ENCODE assay signal across 8 mouse cellular contexts in the genomic region with DNA sequence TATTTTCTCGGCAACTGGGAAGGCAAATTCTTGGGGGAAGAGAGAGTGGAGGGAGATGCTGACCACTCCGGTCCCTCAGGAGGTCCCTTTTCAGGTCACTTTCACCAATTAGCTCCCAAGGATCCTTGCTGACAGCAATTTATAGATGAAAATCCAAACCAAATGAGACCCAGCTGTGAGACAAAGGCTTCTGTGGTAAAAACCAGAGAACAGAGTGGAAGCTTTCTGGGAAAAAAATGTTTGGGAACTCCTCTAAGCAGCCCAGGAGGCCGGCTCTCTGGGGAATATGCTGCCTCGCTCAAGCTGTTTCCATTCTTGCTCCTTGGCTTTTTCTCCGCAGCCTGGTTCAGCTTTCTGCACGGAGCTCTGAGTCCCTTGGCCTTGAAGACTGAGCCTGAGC.
DNase-seq lines count a peak whose midpoint lies in the region; ATAC-seq lines count a peak whose summit lies in the region.

No protein-coding gene starts in this region.

- WGBS in embryonic facial prominence, embryonic 14.5 days = 2% methylated on average over 6 of the region's 6 CpGs
- WGBS in heart, embryonic 13.5 days = 9% methylated on average over 6 of the region's 6 CpGs
- WGBS in kidney, embryonic 16.5 days = 11% methylated on average over 6 of the region's 6 CpGs
- 6% methylated on average over 6 of the region's 6 CpGs for WGBS in neural tube, embryonic 13.5 days

- H3K27ac ChIP-seq in embryonic facial prominence, embryonic 14.5 days (replicated peaks; ENCODE audit: low read depth, low read length) = peak overlapping the region; percentile 78
- H3K27ac ChIP-seq in heart, embryonic 13.5 days (replicated peaks) = no peak overlapping the region
- H3K27ac ChIP-seq in kidney, embryonic 16.5 days (ENCODE audit: low read length) = peak overlapping the region; percentile 71
- 0 out of 2 replicates have a peak overlapping the region, but pooled peaks have one; percentile 42 for H3K27ac ChIP-seq in neural tube, embryonic 13.5 days (replicated peaks)

- peak overlapping the region; percentile 31; the same call in 1 of the 2 replicates for H3K9ac ChIP-seq in embryonic facial prominence, embryonic 14.5 days (ENCODE audit: low read depth, low read length)
- H3K9ac ChIP-seq in heart, embryonic 13.5 days = peak overlapping the region; percentile 47
- H3K9ac ChIP-seq in kidney, embryonic 16.5 days (replicated peaks; ENCODE audit: low read length) = peak overlapping the region; percentile 29
- 0 out of 2 replicates have a peak overlapping the region, but pooled peaks have one; percentile 31 for H3K9ac ChIP-seq in neural tube, embryonic 13.5 days

- H3K27me3 ChIP-seq in embryonic facial prominence, embryonic 14.5 days (replicated peaks; ENCODE audit: control insufficient read depth, insufficient read depth, low read length) = no peaks in the 10 kb centered on the region
- 0 out of 2 replicates have a peak, but pooled peaks cover 3% of the 10 kb centered on the region for H3K27me3 ChIP-seq in heart, embryonic 13.5 days (replicated peaks)
- H3K27me3 ChIP-seq in kidney, embryonic 16.5 days (ENCODE audit: insufficient read depth, low read length) = no peaks in the 10 kb centered on the region
- peaks cover 24% of the 10 kb centered on the region for H3K27me3 ChIP-seq in neural tube, embryonic 13.5 days

- H3K4me2 ChIP-seq in embryonic facial prominence, embryonic 14.5 days (ENCODE audit: low read depth, low read length) = peak overlapping the region; percentile 46
- peak overlapping the region; percentile 69 for H3K4me2 ChIP-seq in heart, embryonic 13.5 days
- H3K4me2 ChIP-seq in kidney, embryonic 16.5 days (replicated peaks; ENCODE audit: low read depth, low read length) = peak overlapping the region; percentile 46
- peak overlapping the region; percentile 48 for H3K4me2 ChIP-seq in neural tube, embryonic 13.5 days

- peaks cover 15% of the 10 kb centered on the region for H3K4me1 ChIP-seq in embryonic facial prominence, embryonic 14.5 days (ENCODE audit: control insufficient read depth, insufficient read depth, low read length)
- H3K4me1 ChIP-seq in heart, embryonic 13.5 days = 0 out of 2 replicates have a peak, but pooled peaks cover 11% of the 10 kb centered on the region
- H3K4me1 ChIP-seq in kidney, embryonic 16.5 days (ENCODE audit: insufficient read depth, low read length) = peaks cover 8% of the 10 kb centered on the region; the same call in 1 of the 2 replicates
- peaks cover 13% of the 10 kb centered on the region for H3K4me1 ChIP-seq in neural tube, embryonic 13.5 days (replicated peaks)

- peak overlapping the region; percentile 13 for H3K4me3 ChIP-seq in embryonic facial prominence, embryonic 14.5 days (ENCODE audit: low read depth, low read length)
- H3K4me3 ChIP-seq in heart, embryonic 13.5 days = peak overlapping the region; percentile 41
- peak overlapping the region; percentile 30 for H3K4me3 ChIP-seq in kidney, embryonic 16.5 days (ENCODE audit: low read length)
- H3K4me3 ChIP-seq in neural tube, embryonic 13.5 days = peak overlapping the region; percentile 16

- no peaks in the 10 kb centered on the region for H3K9me3 ChIP-seq in embryonic facial prominence, embryonic 14.5 days (ENCODE audit: control insufficient read depth, low read length)
- no peaks in the 10 kb centered on the region for H3K9me3 ChIP-seq in heart, embryonic 13.5 days
- no peaks in the 10 kb centered on the region for H3K9me3 ChIP-seq in kidney, embryonic 16.5 days (ENCODE audit: low read length)
- H3K9me3 ChIP-seq in neural tube, embryonic 13.5 days = no peaks in the 10 kb centered on the region

- no peaks in the 10 kb centered on the region for H3K36me3 ChIP-seq in embryonic facial prominence, embryonic 14.5 days (ENCODE audit: control insufficient read depth, insufficient read depth, low read length)
- no peaks in the 10 kb centered on the region for H3K36me3 ChIP-seq in heart, embryonic 13.5 days
- H3K36me3 ChIP-seq in kidney, embryonic 16.5 days (ENCODE audit: insufficient read depth, low read length) = no peaks in the 10 kb centered on the region
- no peaks in the 10 kb centered on the region for H3K36me3 ChIP-seq in neural tube, embryonic 13.5 days

- peak; percentile 87 for ATAC-seq in embryonic facial prominence, embryonic 14.5 days (ENCODE audit: low read depth)
- ATAC-seq in heart, embryonic 13.5 days (ENCODE audit: extremely low read depth, insufficient number of reproducible peaks, low FRiP score, low TSS enrichment) = no peak
- ATAC-seq in kidney, embryonic 16.5 days (ENCODE audit: low FRiP score, low TSS enrichment) = peak; percentile 73
- peak; percentile 28; the same call in 1 of the 2 replicates for ATAC-seq in neural tube, embryonic 13.5 days (ENCODE audit: low read depth)
- ATAC-seq in megakaryocyte progenitor cell, adult 5-6 weeks (replicated peaks; ENCODE audit: poor library complexity) = no peak

- peak; percentile 13 to 21 for DNase-seq in cerebellum, postnatal 25 days
- no peak for DNase-seq in cerebellum, postnatal 14 days
- peak; percentile 91 for DNase-seq in embryonic facial prominence, embryonic 14.5 days (ENCODE audit: low spot score)
- no peak for DNase-seq in spleen, postnatal 10 days (ENCODE audit: low spot score in 2 of 2)

Comparison
In these comparisons a context has a peak if more than half of its experiments do, and no peak if none do; other contexts are left out.
1. DNase-seq: peak in cerebellum, postnatal 25 days (2 of 2) and embryonic facial prominence, embryonic 14.5 days (single experiment); none in cerebellum, postnatal 14 days (0 of 2) and spleen, postnatal 10 days (0 of 2).
2. ATAC-seq: peak in embryonic facial prominence, embryonic 14.5 days (single experiment), kidney, embryonic 16.5 days (single experiment) and neural tube, embryonic 13.5 days (single experiment); none in heart, embryonic 13.5 days (single experiment) and megakaryocyte progenitor cell, adult 5-6 weeks (single experiment).
3. Peak in every context shown above with its lines, with median percentiles within 50 percentile points of each other: H3K4me2 ChIP-seq, H3K4me3 ChIP-seq and H3K9ac ChIP-seq.